Comparison of ENCODE assay signal across 8 mouse cellular contexts in the genomic region with DNA sequence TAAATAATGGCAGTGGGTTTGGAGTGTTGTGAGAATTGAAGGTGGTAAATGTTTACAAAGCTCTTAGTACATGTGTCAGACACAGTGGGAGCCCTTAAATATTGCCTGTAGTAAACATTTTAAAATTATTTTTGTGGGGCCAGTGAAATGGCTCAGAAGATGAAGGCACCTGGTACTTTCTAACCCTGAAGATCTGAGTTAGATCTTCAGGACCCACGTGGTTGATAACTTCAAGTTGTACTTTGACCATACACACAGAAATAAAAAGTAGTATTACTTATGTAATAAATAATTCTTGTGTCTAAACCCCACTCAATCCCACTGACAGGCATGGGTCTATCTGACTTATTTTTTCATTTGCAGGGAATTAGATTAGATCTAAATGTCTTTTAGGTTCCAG.
"Had no signal": no experiment of that assay in that cellular context is flagged by ENCODE, and none has a peak within 500 bp of the region (broad histone marks: within the 10 kb centered on the region; RNA-seq: fewer than 3 reads in every experiment).

No protein-coding gene starts in this region.

- H3K4me2 ChIP-seq: intestine, embryonic 15.5 days; limb, embryonic 15.5 days; midbrain, embryonic 13.5 days had no signal

- H3K9me3 ChIP-seq: intestine, embryonic 15.5 days; limb, embryonic 15.5 days; midbrain, embryonic 13.5 days had no signal

- H3K9ac ChIP-seq: intestine, embryonic 15.5 days; limb, embryonic 15.5 days; midbrain, embryonic 13.5 days had no signal

- H3K4me3 ChIP-seq: intestine, embryonic 15.5 days; left cerebral cortex, adult 2 months; limb, embryonic 15.5 days; midbrain, embryonic 13.5 days had no signal

- H3K36me3 ChIP-seq: intestine, embryonic 15.5 days; limb, embryonic 15.5 days; midbrain, embryonic 13.5 days had no signal

- ATAC-seq: intestine, embryonic 15.5 days; midbrain, embryonic 13.5 days had no signal

- H3K27me3 ChIP-seq: intestine, embryonic 15.5 days; limb, embryonic 15.5 days; midbrain, embryonic 13.5 days had no signal

- H3K27ac ChIP-seq: intestine, embryonic 15.5 days; left cerebral cortex, adult 2 months; limb, embryonic 15.5 days; midbrain, embryonic 13.5 days had no signal

- DNase-seq: kidney, adult 8-10 months; kidney, postnatal 25 days; right cerebral cortex, postnatal 14 days; thymus, postnatal 4 days had no signal
